Mouse (Mus musculus): ENCODE measurements at regions not wholly inside any gene's neighbourhood (a gene's known extent, or its start where the extent isn't known, plus 50 kb on each side); places are given as distances from the start of the nearest gene placed in this dataset.

- DNase-seq: no peak
These were observed 95.9 kb upstream of the Slc13a1 start for GRCm38 (mm10) chr6:24263796-24264195.

GRCm38 (mm10) chr6:24262578-24262977 is 94.7 kb upstream of the Slc13a1 start:
- DNase-seq: no peak

GRCm38 (mm10) chr6:24245591-24245990 is 77.7 kb upstream of the Slc13a1 start:
- no peak for DNase-seq

- no peak for DNase-seq
These were observed 70.6 kb upstream of the Slc13a1 start for GRCm38 (mm10) chr6:24238541-24238940.

GRCm38 (mm10) chr6:24238054-24238453 is 70.2 kb upstream of the Slc13a1 start:
- DNase-seq: no peak

- DNase-seq: no peak
These were observed 65.7 kb upstream of the Slc13a1 start for GRCm38 (mm10) chr6:24233626-24234025.

- DNase-seq: no peak
These were observed 52.7 kb upstream of the Slc13a1 start for GRCm38 (mm10) chr6:24220589-24220988.

- no peak for DNase-seq
These were observed 52.1 kb upstream of the Slc13a1 start for GRCm38 (mm10) chr6:24219882-24220522.
